Mouse (Mus musculus) hematopoietic stem cell, adult 5-6 weeks (primary cell): ENCODE data around the gene Gabbr2. TPM values are rescaled to one million over a fixed set of nuclear protein-coding genes. Genes with fewer than 3 reads are reported as not detected.

Source experiments
- ATAC-seq, 2 experiments: fragments of 125-278 bp in 1 of 2; replicated peaks in 1 of 2; 2 replicates each; pipeline ENCODE4 v1.8.0; 2016 to 2017; ENCODE audit warnings: inconsistent platforms in 2 of 2, mild to moderate bottlenecking in 2 of 2, moderate number of reproducible peaks in 2 of 2, low read depth in 1 of 2, moderate TSS enrichment in 1 of 2; ENCODE audit not compliant: low FRiP score in 2 of 2, poor library complexity in 2 of 2, severe bottlenecking in 2 of 2, insufficient read depth in 1 of 2, low TSS enrichment in 1 of 2
- total RNA-seq: library from RNA; stranded (forward); fragments of 172-1452, 232-1000 nt; gene quantifications from 2 replicates; pipeline ENCODE4 v1.2.3, GENCODE M21; 2017

Gene Gabbr2
- total RNA-seq, 1 experiment from 2014 or later: 0.25 TPM

DNA sequence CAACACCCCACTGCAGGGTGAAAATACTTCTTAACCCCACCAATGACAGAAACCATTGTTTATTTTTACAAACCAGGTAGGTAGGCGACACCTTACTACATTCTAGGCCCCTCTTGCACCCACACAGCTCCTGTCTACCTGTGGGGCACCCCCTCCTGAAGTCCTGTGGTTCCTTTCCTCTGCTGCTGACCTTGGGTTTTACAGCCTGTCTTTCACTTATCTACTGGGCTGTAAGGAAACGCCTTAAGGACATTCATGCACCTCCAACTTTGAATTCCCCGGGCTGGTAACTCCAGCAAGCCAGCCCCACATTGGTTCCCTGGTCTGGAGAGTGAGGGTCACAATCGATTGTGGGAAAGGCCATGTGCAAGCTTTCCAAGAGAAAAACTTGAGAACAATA, 34.7 kb downstream of the Gabbr2 start:
- no peak for ATAC-seq

DNA sequence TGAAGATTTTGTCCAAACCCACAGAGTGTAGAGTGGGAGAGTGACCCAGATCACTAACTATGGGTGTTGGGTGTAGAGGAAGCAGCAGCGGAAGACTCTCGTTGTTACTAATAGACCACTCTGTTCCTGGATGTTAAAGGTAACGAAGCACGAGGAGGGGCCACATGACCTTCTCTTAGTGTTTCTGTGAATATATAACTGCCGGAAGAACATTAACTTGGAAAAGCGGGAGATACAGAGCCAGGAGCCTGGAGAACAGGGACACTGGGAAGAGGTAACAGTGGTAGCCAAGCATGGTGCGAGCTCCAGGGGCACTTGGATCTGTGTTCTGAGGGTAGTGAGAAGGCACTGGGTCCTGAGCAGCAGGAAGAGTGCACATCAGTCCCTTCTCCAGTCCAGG, 38.7 kb downstream of the Gabbr2 start:
- no peak for ATAC-seq

DNA sequence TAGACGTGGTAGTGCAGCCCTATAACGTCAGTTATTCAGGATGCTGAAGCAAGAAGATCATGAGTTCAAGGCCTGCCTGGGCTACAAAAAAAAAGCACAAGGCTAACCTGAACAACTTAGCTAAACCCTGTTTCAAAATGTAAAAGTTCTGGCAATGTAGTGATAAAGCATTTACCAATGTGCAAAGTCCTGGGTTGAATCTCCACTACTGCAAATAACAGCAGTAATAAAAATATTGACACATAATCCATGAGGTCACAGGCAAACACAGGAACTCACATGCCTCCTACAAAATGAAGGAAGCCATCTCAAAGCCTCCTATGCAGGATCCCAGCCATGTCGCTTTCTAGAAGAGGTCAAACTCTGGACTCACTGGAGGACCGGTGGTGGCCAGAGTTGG, 39.1 kb downstream of the Gabbr2 start:
- ATAC-seq: no peak

DNA sequence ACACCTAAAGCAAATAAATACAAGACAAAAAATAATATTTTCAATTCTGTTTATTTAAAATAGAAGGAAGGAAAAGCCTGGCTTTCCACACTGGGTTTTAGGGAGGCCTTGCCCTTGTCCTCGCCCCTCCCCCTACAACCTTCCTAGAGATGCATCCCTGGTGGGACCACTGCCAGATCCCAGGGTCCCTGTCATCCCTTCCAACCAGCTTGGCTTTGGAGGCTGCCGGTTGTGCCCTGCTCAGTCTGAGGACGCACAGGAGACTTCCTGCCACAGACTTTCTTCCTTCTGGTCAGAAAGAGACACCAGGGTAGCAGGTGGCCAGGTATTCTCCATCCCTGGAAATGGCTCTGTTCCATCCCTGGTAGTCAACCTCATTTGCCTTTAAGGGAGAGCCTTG, 57.4 kb downstream of the Gabbr2 start:
- no peak for ATAC-seq

DNA sequence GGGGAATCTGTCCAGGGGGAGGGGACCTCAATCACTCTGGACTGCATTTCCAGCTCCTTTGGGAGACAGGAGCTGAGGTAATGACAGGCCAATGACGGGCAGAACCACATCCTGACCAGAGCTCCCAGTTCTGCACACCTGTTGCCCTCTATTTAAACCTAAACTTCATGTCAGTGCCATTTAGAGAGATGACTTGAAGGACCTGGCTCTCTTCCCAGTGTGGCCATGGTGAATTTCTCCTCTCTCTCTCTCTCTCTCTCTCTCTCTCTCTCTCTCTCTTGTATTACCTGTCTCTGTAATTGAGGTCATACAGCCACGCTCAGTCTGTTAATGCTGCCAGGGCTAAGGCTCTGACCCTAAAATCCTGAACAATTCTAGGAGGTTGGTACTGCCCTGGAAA, 58.1 kb downstream of the Gabbr2 start:
- ATAC-seq: no peak

DNA sequence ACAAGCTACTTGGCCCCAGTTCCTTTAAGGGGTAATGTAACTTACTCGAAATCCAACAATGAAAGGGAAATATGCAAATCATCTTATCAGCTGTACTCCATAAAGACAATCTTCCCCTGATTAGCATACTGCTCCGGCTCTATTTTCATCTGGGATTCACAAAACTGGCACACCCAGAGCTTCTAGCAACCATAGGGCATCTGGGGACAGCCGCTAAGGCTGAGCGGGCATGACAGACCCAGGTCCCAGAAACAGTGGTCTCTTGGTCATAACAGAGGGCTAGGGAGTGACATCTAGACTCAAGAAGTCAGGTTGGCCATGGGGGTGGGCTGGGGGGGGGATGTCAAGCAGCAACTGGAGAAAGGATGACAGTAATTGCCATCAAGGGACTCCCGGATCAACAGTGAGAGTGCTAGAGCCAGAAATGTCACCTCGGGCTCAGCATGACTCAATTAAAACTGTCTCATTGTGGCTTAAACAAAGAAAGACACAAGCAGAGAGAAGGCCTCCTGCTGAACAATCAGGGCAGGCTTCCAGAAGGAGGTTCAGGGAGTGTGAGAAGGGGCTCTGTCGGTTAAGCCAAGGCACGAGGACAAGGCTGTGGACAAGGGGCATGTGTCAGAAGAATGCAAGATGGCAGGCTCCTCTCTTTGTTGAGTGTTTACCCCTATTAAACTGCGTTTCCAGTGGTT, 59.8 kb downstream of the Gabbr2 start:
- ATAC-seq: no peak

- ATAC-seq: peak in 1 of 2 experiments; percentile 25; a peak in 1 of 4 replicates
Observed at GRCm38 (mm10) chr4:46928112-46928511, 63.6 kb downstream of the Gabbr2 start.

- ATAC-seq: no peak
Observed at GRCm38 (mm10) chr4:46919144-46919543, 72.5 kb downstream of the Gabbr2 start.

DNA sequence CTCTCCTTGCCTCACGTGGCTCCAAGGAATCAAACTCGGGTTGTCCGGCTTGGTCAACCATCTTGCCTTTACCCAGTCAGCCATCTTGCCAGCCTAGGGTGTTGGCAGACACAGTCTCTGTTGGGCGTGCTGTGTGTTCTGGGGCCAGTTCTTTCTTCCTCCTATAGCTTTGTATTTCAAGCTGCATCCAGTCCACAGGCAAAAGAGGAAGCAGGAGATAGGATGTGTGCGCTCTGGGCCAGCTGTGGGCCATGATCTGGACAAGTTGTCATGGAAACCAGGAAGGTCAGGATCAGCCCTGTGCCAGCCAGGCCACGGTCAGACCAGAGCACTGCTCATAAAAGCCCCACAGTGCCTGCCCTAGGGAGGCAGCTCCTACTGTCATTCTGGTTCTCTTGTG, 74.9 kb downstream of the Gabbr2 start:
- peak; percentile 27 to 50; a peak in 2 of 4 replicates for ATAC-seq

DNA sequence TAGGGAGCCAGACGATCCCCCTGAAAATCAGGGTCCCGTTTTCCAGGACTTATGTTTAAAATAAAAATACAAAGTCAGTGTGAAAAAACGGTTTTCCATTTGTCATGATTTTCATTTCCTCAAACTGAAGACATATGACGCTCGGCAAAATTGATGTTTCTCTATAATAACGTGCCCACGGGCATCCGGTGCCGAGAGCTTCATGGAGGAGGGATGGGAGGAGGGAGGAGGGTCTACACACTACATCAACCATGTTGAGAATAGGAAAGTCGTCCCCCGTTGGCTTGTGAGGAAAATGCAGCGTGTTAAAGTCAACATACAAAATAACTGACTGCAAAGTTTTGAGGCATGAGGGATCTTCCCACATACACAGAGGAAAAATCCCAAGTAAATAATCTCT, 75.7 kb downstream of the Gabbr2 start:
- ATAC-seq: no peak

DNA sequence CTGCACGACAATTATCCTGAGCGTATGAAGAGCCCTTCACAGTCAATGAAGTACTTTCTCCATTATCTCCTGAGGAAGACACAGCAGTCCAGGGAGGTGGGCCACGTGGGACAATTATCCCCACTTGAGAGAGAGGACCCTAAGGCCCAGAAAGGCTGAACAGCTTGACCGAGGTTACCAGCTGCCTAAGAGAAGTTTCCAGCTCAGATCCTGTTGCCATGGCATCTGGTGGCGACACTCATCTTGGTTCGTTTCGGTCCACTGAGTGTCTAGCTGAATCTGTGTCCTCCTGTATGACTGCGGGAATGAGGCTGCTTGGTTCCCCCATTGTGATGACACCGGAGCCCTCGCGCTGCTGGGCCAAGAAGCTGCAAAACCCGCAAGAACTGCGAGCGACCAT, 76.2 kb downstream of the Gabbr2 start:
- ATAC-seq: no peak

GRCm38 (mm10) chr4:46914606-46915005, 77.1 kb downstream of the Gabbr2 start:
- ATAC-seq: no peak

GRCm38 (mm10) chr4:46906036-46906691, 85.5 kb downstream of the Gabbr2 start:
- no peak for ATAC-seq

DNA sequence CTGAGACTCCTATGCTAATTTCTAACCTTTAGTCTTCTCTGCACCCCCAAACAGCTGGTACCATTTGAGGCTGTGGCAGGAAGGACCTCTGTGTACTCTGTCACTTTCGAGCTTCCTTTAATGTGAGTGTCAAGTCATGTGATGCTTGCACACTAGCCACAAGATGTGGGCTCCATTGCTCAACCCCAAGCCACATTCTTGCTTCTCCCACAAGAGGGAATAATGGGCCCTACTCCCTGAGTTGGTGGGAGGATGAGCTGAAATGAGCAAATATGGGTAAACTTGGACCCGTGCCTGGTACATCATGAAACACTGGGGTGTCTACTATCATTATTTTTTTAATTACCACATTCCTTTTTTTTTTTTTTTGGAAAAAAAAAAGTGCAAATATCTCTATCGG, 86.5 kb downstream of the Gabbr2 start:
- ATAC-seq: peak; percentile 27 to 48; a peak in 3 of 4 replicates

GRCm38 (mm10) chr4:46904129-46904528, 87.5 kb downstream of the Gabbr2 start:
- no peak for ATAC-seq

- ATAC-seq: no peak
Observed at GRCm38 (mm10) chr4:46898546-46898945, 93.1 kb downstream of the Gabbr2 start.

DNA sequence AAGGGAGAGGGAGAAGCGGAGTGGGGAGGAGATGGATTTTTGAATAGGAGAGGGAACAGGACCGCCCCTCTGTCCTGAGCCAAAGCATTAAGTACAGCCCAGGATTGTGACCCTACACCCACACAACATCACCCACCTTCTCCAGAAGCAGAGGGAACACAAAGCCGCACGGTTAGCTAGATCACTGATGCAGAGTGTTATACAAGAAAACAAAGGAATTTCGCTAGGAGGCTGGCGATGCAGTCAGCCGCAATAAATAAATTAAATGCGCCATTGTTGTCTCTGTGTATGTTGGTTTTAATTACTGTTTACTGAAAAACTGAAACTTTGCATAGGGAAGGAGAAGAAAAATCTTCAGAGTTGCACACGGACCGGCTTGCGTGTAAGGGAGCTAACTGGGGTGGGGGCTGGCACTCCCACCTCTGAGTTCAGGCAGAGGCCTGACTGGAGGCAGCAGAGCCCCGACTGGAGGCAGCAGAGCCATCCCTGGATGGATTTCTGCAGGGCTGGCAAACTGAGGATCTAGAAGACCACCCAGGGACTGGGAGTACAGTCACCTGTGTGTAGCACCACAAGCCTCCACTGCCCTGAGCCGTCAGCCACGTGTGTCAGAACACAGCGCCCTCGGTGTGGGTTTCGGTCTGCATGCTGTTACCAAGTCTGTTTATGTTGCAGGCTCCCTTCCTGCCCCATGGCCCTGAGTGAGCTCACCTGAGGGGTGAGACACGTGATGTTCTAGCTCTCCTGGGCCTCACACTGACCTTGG, 93.9 kb downstream of the Gabbr2 start:
- no peak for ATAC-seq

GRCm38 (mm10) chr4:46894144-46894543, 97.5 kb downstream of the Gabbr2 start:
- no peak for ATAC-seq
